Comparison of ENCODE assay signal across 15 mouse cellular contexts in the genomic region with DNA sequence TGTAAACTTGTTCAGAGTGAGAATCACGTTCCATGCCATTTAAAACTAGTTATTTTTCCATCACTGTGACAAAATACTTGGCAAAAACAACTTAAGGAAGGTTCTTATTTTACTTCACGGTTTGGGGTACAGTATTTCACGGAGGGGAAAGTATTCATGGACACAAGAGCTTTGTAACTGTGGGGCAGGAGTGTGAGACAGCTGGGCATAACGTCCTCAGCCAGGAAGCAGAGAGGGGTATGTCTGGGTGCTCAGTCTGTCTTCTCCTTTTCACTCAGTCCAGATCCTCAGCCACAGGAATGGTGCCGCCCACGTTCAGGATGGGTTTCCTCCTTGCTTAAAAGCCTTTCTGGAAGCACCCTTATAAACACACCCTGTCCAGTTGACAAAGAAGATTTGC.
"Had no signal": no experiment of that assay in that cellular context is flagged by ENCODE, and none has a peak within 500 bp of the region (broad histone marks: within the 10 kb centered on the region; RNA-seq: fewer than 3 reads in every experiment).

No protein-coding gene starts in this region.

- H3K4me2 ChIP-seq: neural tube, embryonic 15.5 days; stomach, embryonic 15.5 days had no signal

- H3K36me3 ChIP-seq: neural tube, embryonic 15.5 days; stomach, embryonic 15.5 days had no signal

- H3K27me3 ChIP-seq: neural tube, embryonic 15.5 days; stomach, embryonic 15.5 days had no signal

- H3K27ac ChIP-seq: neural tube, embryonic 15.5 days; stomach, embryonic 15.5 days; stomach, postnatal 0 days had no signal

- DNase-seq: retina, postnatal 1 day; right cerebral cortex, adult 18-20 months; right cerebral cortex, postnatal 14 days; right cerebral cortex, postnatal 25 days; right cerebral cortex, postnatal 4 days; spleen, adult 18-20 months; thymus, adult 18-20 months; thymus, adult 2 months; thymus, postnatal 14 days; thymus, postnatal 25 days; thymus, postnatal 36 days; thymus, postnatal 4 days had no signal

- H3K4me3 ChIP-seq: neural tube, embryonic 15.5 days; stomach, embryonic 15.5 days had no signal

- H3K9me3 ChIP-seq: neural tube, embryonic 15.5 days; stomach, embryonic 15.5 days had no signal

- H3K9ac ChIP-seq: neural tube, embryonic 15.5 days; stomach, embryonic 15.5 days had no signal

- H3K4me1 ChIP-seq: neural tube, embryonic 15.5 days had no signal
